Mouse (Mus musculus) kidney, adult 2 months (tissue): ENCODE results near the gene Lrrc8c.
"Not testable (repeated sequence)": the region's sequence is repeated elsewhere in the genome, so short reads cannot be mapped to it uniquely, and the experiment has no call there.

Source experiments
- CTCF ChIP-seq: fragments of 200-500 bp; conservative IDR thresholded peaks from 2 replicates; pipeline ENCODE4 v1.5.1; 2011; ENCODE audit warnings: low read depth, mild to moderate bottlenecking, control low read depth, low read length, moderate library complexity, mixed read lengths; ENCODE audit not compliant: insufficient read depth, insufficient read length
- POLR2A ChIP-seq: fragments of 200-500 bp; IDR thresholded peaks from one replicate; pipeline ENCODE4 v1.6.1; 2011; ENCODE audit warnings: low read depth, low read length, control low read depth

DNA sequence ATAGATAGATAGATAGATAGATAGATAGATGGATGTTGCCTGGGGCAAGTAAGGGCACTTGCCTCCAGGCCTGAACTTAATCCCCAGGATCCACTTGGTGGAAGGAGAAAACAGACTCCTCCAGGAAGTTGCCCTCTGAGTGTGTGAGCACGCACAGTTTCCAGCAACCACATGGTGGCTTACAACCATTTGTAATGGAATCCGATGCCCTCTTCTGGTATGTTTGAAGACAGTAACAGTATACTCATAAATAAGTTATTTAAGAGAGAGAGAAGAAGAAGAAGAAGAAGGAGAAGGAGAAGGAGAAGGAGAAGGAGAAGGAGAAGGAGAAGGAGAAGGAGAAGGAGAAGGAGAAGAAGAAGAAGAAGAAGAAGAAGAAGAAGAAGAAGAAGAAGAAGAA is 119.1 kb downstream of the Lrrc8c start:
- not testable (repeated sequence) for TF ChIP-seq POLR2A, CTCF
